Mouse (Mus musculus): ENCODE results near the gene Cdc37l1. TPM values are rescaled to one million over a fixed set of nuclear protein-coding genes. Genes with fewer than 3 reads are reported as not detected.
A peak's percentile ranks its signal among the peaks of the same experiment; 100 is the strongest.

Gene Cdc37l1
- total and polyA plus RNA-seq, 2 experiments from 2014 or later, result 50.3 to 98.7 TPM

DNA sequence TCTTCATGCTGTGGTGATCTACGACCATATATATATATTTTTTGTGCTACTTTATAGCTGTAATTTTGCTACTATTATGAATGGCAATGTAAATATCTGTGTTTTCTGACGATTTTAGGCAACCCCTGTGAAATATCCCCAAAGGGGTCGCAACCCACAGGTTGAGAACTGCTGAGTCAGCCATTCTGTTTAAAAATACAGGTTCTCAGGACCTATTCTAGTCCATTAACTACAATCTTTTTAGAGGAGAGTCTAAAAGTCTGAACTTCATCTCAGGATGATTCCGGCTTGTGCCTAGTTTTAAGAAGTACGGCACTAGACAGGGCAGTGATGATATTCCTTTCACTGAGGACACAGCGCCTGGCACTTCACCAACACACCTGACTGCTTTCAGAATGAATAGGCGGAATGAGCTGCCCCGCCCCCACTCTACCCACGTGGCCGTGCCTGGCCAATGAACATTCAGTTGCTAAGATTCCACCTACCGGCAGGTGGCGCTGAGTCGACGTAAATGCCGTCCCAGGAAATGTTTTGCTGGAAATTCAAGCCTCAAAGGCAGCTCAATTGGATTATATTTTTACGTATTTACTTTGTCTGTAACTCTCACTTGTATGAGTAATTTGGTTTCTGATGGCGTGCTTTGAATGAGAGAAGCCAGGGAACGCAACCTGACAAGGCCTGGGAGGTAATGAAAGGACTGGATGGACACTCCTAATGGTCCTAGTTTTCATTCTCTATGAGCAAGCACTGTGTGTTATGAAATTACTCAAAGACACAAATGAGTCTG lies 73.6 kb downstream of the Cdc37l1 start:
- Histone ChIP-seq H3K4me2 (ENCODE audit: low read depth, low read length) (peak overlapping the region; percentile 51), H3K9me3 (replicated peaks; ENCODE audit: control insufficient read depth, low read length) (no peaks in the 10 kb centered on the region), H3K4me1 (ENCODE audit: control insufficient read depth, insufficient read depth) (peaks cover 10% of the 10 kb centered on the region; the same call in 1 of the 2 replicates), H3K36me3 (replicated peaks; ENCODE audit: control insufficient read depth, insufficient read depth, low read length) (no peaks in the 10 kb centered on the region), H3K27me3 (ENCODE audit: control insufficient read depth, insufficient read depth, low read length) (no peaks in the 10 kb centered on the region), H3K27ac (ENCODE audit: low read depth) (peak overlapping the region; percentile 85), H3K9ac (replicated peaks; ENCODE audit: low read depth, low read length) (peak overlapping the region; percentile 52; the same call in 1 of the 2 replicates), H3K4me3 (ENCODE audit: low read depth, low read length) (peak overlapping the region; percentile 32)
- TF ChIP-seq CTCF (IDR thresholded peaks at IDR 0.05; ENCODE audit: low read depth) (peak; percentile 97), EP300 (IDR thresholded peaks at IDR 0.05; ENCODE audit: low read depth) (no peak)
- peak; percentile 71 for ATAC-seq (ENCODE audit: insufficient read depth, low read depth)
- WGBS, result 13% methylated on average over 18 of the region's 18 CpGs
- DNase-seq (ENCODE audit: low spot score), result peak; percentile 91

GRCm38 (mm10) chr19:29064451-29065102 lies 74.4 kb downstream of the Cdc37l1 start:
- 0 out of 2 replicates have a peak, but pooled peaks have one; percentile 10 for ATAC-seq (ENCODE audit: insufficient read depth, low read depth)
- peak overlapping the region; percentile 32 for H3K4me3 ChIP-seq (ENCODE audit: low read depth, low read length)
- H3K9ac ChIP-seq (replicated peaks; ENCODE audit: low read depth, low read length), result peak overlapping the region; percentile 52

GRCm38 (mm10) chr19:29066981-29067471 lies 76.9 kb downstream of the Cdc37l1 start:
- ATAC-seq (ENCODE audit: insufficient read depth, low read depth), result peak; percentile 88
- H3K9me3 ChIP-seq (replicated peaks; ENCODE audit: control insufficient read depth, low read length), result no peaks in the 10 kb centered on the region
- H3K4me3 ChIP-seq (ENCODE audit: low read depth, low read length), result peak overlapping the region; percentile 43
- 5% methylated on average over 11 of the region's 11 CpGs for WGBS
- peak overlapping the region; percentile 89 for H3K27ac ChIP-seq (ENCODE audit: low read depth)
- DNase-seq (ENCODE audit: low spot score), result peak; percentile 90
- peaks cover 10% of the 10 kb centered on the region; the same call in 1 of the 2 replicates for H3K4me1 ChIP-seq (ENCODE audit: control insufficient read depth, insufficient read depth)
- H3K36me3 ChIP-seq (replicated peaks; ENCODE audit: control insufficient read depth, insufficient read depth, low read length), result no peaks in the 10 kb centered on the region
- peak overlapping the region; percentile 35 for H3K9ac ChIP-seq (replicated peaks; ENCODE audit: low read depth, low read length)
- TF ChIP-seq CTCF (IDR thresholded peaks at IDR 0.05; ENCODE audit: low read depth) (no peak), EP300 (IDR thresholded peaks at IDR 0.05; ENCODE audit: low read depth) (no peak)
- peak overlapping the region; percentile 58 for H3K4me2 ChIP-seq (ENCODE audit: low read depth, low read length)
- H3K27me3 ChIP-seq (ENCODE audit: control insufficient read depth, insufficient read depth, low read length), result no peaks in the 10 kb centered on the region

More at GRCm38 (mm10) chr19:29064451-29065102, 74.4 kb downstream of the Cdc37l1 start:
- no peak for DNase-seq (ENCODE audit: low spot score)
- WGBS, result 32% methylated on average over 9 of the region's 9 CpGs
- H3K4me2 ChIP-seq (ENCODE audit: low read depth, low read length), result peak overlapping the region; percentile 51
- H3K36me3 ChIP-seq (replicated peaks; ENCODE audit: control insufficient read depth, insufficient read depth, low read length), result no peaks in the 10 kb centered on the region
- H3K27ac ChIP-seq (ENCODE audit: low read depth), result peak overlapping the region; percentile 85
- no peaks in the 10 kb centered on the region for H3K27me3 ChIP-seq (ENCODE audit: control insufficient read depth, insufficient read depth, low read length)
- peaks cover 10% of the 10 kb centered on the region; the same call in 1 of the 2 replicates for H3K4me1 ChIP-seq (ENCODE audit: control insufficient read depth, insufficient read depth)
- TF ChIP-seq CTCF (IDR thresholded peaks at IDR 0.05; ENCODE audit: low read depth), result peak; percentile 7; the same call in 1 of the 2 replicates
- no peak for TF ChIP-seq EP300 (IDR thresholded peaks at IDR 0.05; ENCODE audit: low read depth)
- no peaks in the 10 kb centered on the region for H3K9me3 ChIP-seq (replicated peaks; ENCODE audit: control insufficient read depth, low read length)

GRCm38 (mm10) chr19:29069195-29069594 lies 79.0 kb downstream of the Cdc37l1 start:
- no peak for TF ChIP-seq EP300 (IDR thresholded peaks at IDR 0.05; ENCODE audit: low read depth)
- no peak for TF ChIP-seq CTCF (IDR thresholded peaks at IDR 0.05; ENCODE audit: low read depth)
- Histone ChIP-seq H3K4me1 (ENCODE audit: control insufficient read depth, insufficient read depth) (peaks cover 10% of the 10 kb centered on the region; the same call in 1 of the 2 replicates), H3K4me3 (ENCODE audit: low read depth, low read length) (no peak overlapping the region), H3K9me3 (replicated peaks; ENCODE audit: control insufficient read depth, low read length) (no peaks in the 10 kb centered on the region), H3K4me2 (ENCODE audit: low read depth, low read length) (no peak overlapping the region), H3K9ac (replicated peaks; ENCODE audit: low read depth, low read length) (no peak overlapping the region), H3K27me3 (ENCODE audit: control insufficient read depth, insufficient read depth, low read length) (no peaks in the 10 kb centered on the region), H3K27ac (ENCODE audit: low read depth) (no peak overlapping the region), H3K36me3 (replicated peaks; ENCODE audit: control insufficient read depth, insufficient read depth, low read length) (no peaks in the 10 kb centered on the region)
- WGBS, result 45% methylated on average over 5 of the region's 5 CpGs
- ATAC-seq (ENCODE audit: insufficient read depth, low read depth) (no peak), DNase-seq (ENCODE audit: low spot score) (no peak)

- peak overlapping the region; percentile 77 for H3K27ac ChIP-seq (ENCODE audit: low read depth)
These were observed 84.7 kb downstream of the Cdc37l1 start for GRCm38 (mm10) chr19:29074802-29075201.

More at GRCm38 (mm10) chr19:29074802-29075201, 84.7 kb downstream of the Cdc37l1 start:
- WGBS, result 8% methylated on average over 6 of the region's 6 CpGs
- ATAC-seq (ENCODE audit: insufficient read depth, low read depth), result peak; percentile 86
- H3K4me1 ChIP-seq (ENCODE audit: control insufficient read depth, insufficient read depth), result no peaks in the 10 kb centered on the region
- H3K4me2 ChIP-seq (ENCODE audit: low read depth, low read length), result no peak overlapping the region
- H3K27me3 ChIP-seq (ENCODE audit: control insufficient read depth, insufficient read depth, low read length), result no peaks in the 10 kb centered on the region
- no peaks in the 10 kb centered on the region for H3K9me3 ChIP-seq (replicated peaks; ENCODE audit: control insufficient read depth, low read length)
- DNase-seq (ENCODE audit: low spot score), result peak; percentile 74
- H3K9ac ChIP-seq (replicated peaks; ENCODE audit: low read depth, low read length), result 0 out of 2 replicates have a peak overlapping the region, but pooled peaks have one; percentile 25
- no peak overlapping the region for H3K4me3 ChIP-seq (ENCODE audit: low read depth, low read length)
- H3K36me3 ChIP-seq (replicated peaks; ENCODE audit: control insufficient read depth, insufficient read depth, low read length), result no peaks in the 10 kb centered on the region
- TF ChIP-seq CTCF (IDR thresholded peaks at IDR 0.05; ENCODE audit: low read depth), result no peak
- TF ChIP-seq EP300 (IDR thresholded peaks at IDR 0.05; ENCODE audit: low read depth), result 0 out of 2 replicates have a peak, but pooled peaks have one; percentile 34

Other genes starting within 250 kb of the Cdc37l1 start
- 9.7 and 14.1 TPM in 2 replicates for gene Slc1a1, start 155.3 kb upstream of the Cdc37l1 start, total RNA-seq (2014; rRNA removed; ENCODE audit: low replicate concordance)
- gene Slc1a1, start 155.3 kb upstream of the Cdc37l1 start, polyA plus RNA-seq (2015; fragmentation: Nextera tagmentation; extraction: Ambion mirVana), result 2.3 and 3.7 TPM in 2 replicates
- 8.8 and 13.0 TPM in 2 replicates for gene Plpp6, start 26.4 kb upstream of the Cdc37l1 start, total RNA-seq (2014; rRNA removed; ENCODE audit: low replicate concordance)
- 4.4 and 5.5 TPM in 2 replicates for gene Plpp6, start 26.4 kb upstream of the Cdc37l1 start, polyA plus RNA-seq (2015; fragmentation: Nextera tagmentation; extraction: Ambion mirVana)
- gene 4430402I18Rik, start 22.6 kb upstream of the Cdc37l1 start, total RNA-seq (2014; rRNA removed; ENCODE audit: low replicate concordance), result 3.1 and 24.2 TPM in 2 replicates
- gene 4430402I18Rik, start 22.6 kb upstream of the Cdc37l1 start, polyA plus RNA-seq (2015; fragmentation: Nextera tagmentation; extraction: Ambion mirVana), result 19.1 and 28.4 TPM in 2 replicates
- gene Ak3, start 57.6 kb downstream of the Cdc37l1 start, total RNA-seq (2014; rRNA removed; ENCODE audit: low replicate concordance), result 74.3 and 97.5 TPM in 2 replicates
- gene Ak3, start 57.6 kb downstream of the Cdc37l1 start, polyA plus RNA-seq (2015; fragmentation: Nextera tagmentation; extraction: Ambion mirVana), result 87.4 and 88.3 TPM in 2 replicates
- gene Rcl1, start 111.0 kb downstream of the Cdc37l1 start, total RNA-seq (2014; rRNA removed; ENCODE audit: low replicate concordance), result 2.3 and 9.0 TPM in 2 replicates
- gene Rcl1, start 111.0 kb downstream of the Cdc37l1 start, polyA plus RNA-seq (2015; fragmentation: Nextera tagmentation; extraction: Ambion mirVana), result 9.6 and 9.9 TPM in 2 replicates

All from heart, postnatal 0 days (tissue).